Mouse (Mus musculus) G1E (cell line): ENCODE data around the gene Synrg. TPM values are rescaled to one million over a fixed set of nuclear protein-coding genes. Genes with fewer than 3 reads are reported as not detected.

Experiments
- ATAC-seq: 2 replicates; pipeline ENCODE4 v1.8.0; 2016; ENCODE audit warnings: mild to moderate bottlenecking; ENCODE audit not compliant: insufficient number of reproducible peaks, poor library complexity, low FRiP score, severe bottlenecking; ENCODE audit errors: extremely low read depth
- DNase-seq: peaks from one replicate; pipeline ENCODE4 v3.0.0; 2012; ENCODE audit warnings: low spot score
- H3K27me3 ChIP-seq: 2 replicates; pipeline ENCODE4 v1.6.1; 2012; ENCODE audit warnings: mild to moderate bottlenecking, low read length, inconsistent platforms; ENCODE audit not compliant: insufficient read depth
- H3K36me3 ChIP-seq: replicated peaks from 2 replicates; pipeline ENCODE3; 2012; ENCODE audit warnings: mild to moderate bottlenecking, inconsistent platforms
- H3K4me1 ChIP-seq: 2 replicates; pipeline ENCODE4 v1.6.1; 2012; ENCODE audit warnings: low read depth, low read length, inconsistent platforms, mixed read lengths; ENCODE audit not compliant: insufficient read depth
- H3K4me3 ChIP-seq: 2 replicates; pipeline ENCODE4 v1.5.1; 2012; ENCODE audit warnings: low read depth, mild to moderate bottlenecking, inconsistent platforms, low read length, moderate library complexity, mixed read lengths
- H3K9me3 ChIP-seq: replicated peaks from 2 replicates; pipeline ENCODE4 v1.6.1; 2012; ENCODE audit warnings: inconsistent platforms
- CTCF ChIP-seq: IDR thresholded peaks from 2 replicates; pipeline ENCODE4 v1.5.1; 2012; ENCODE audit warnings: low read depth, low read length, inconsistent platforms, mixed read lengths
- GATA1 ChIP-seq: IDR thresholded peaks from 2 replicates; pipeline ENCODE4 v1.6.1; 2012; ENCODE audit warnings: borderline replicate concordance, low read length, inconsistent platforms, mixed read lengths
- GATA2 ChIP-seq: IDR thresholded peaks from 2 replicates; pipeline ENCODE4 v1.6.1; 2012; ENCODE audit warnings: low read depth, low read length, inconsistent platforms, borderline replicate concordance
- POLR2AphosphoS5 ChIP-seq: IDR thresholded peaks from 2 replicates; pipeline ENCODE4 v1.6.1; 2012; ENCODE audit warnings: low read depth, low read length, inconsistent platforms; ENCODE audit not compliant: insufficient replicate concordance
- TAL1 ChIP-seq: conservative IDR thresholded peaks from 2 replicates; pipeline ENCODE4 v1.6.1; 2012; ENCODE audit warnings: low read depth, low read length, inconsistent platforms, mixed read lengths
- polyA plus RNA-seq: library from polyadenylated mRNA; stranded (reverse); fragments of >175 nt; gene quantifications from 2 replicates; pipeline ENCODE4 v1.2.3, GENCODE M21; 2012
- total RNA-seq, 2 experiments: library from RNA; stranded (forward) in 1 of 2; stranded (reverse) in 1 of 2; fragments of 200-1000 nt in 1 of 2; fragments of >200 nt in 1 of 2; fragmentation: Nextera tagmentation in 1 of 2; gene quantifications; 2 replicates each; pipeline ENCODE4 v1.2.3; 2014 to 2017

The Synrg gene
- total RNA-seq (2014; fragmentation: Nextera tagmentation) (41.7 and 41.9 TPM in 2 replicates), total RNA-seq (2017) (14.5 and 17.4 TPM in 2 replicates), polyA plus RNA-seq (4.2 and 10.7 TPM in 2 replicates)

- Histone ChIP-seq H3K4me1 (peaks cover 47% of the 10 kb centered on the region), H3K4me3 (peak within 1 kb of the TSS; percentile 77), H3K9me3 (no peaks in the 10 kb centered on the region), H3K27me3 (no peaks in the 10 kb centered on the region), H3K36me3 (peaks cover 58% of the 10 kb centered on the region)
- TF ChIP-seq TAL1 (no peak), POLR2AphosphoS5 (no peak), CTCF (no peak), GATA2 (no peak), GATA1 (no peak)
- ATAC-seq (peak; percentile 71), DNase-seq (peak; percentile 93)
Measured at GRCm38 (mm10) chr11:83963991-83964921, at the start of gene Synrg. Gene Synrg (plus strand): TSS chr11:83964428.

- Histone ChIP-seq H3K4me1 (peaks cover 4% of the 10 kb centered on the region; the same call in 1 of the 2 replicates), H3K36me3 (no peaks in the 10 kb centered on the region), H3K4me3 (no peak overlapping the region), H3K9me3 (no peaks in the 10 kb centered on the region), H3K27me3 (peaks cover 47% of the 10 kb centered on the region)
- TF ChIP-seq POLR2AphosphoS5 (no peak), GATA1 (no peak), GATA2 (no peak)
- no peak for DNase-seq
- no peak for ATAC-seq
Measured at GRCm38 (mm10) chr11:83914501-83914900, 49.7 kb upstream of the Synrg start.

- Histone ChIP-seq H3K36me3 (no peaks in the 10 kb centered on the region), H3K4me3 (no peak overlapping the region), H3K27me3 (peaks cover 39% of the 10 kb centered on the region), H3K4me1 (no peaks in the 10 kb centered on the region), H3K9me3 (no peaks in the 10 kb centered on the region)
- DNase-seq (no peak), ATAC-seq (no peak)
- no peak for TF ChIP-seq GATA1
- TF ChIP-seq GATA2, result no peak
- no peak for TF ChIP-seq TAL1
- TF ChIP-seq CTCF, result no peak
- no peak for TF ChIP-seq POLR2AphosphoS5
Measured at GRCm38 (mm10) chr11:83922600-83922999, 41.6 kb upstream of the Synrg start.

GRCm38 (mm10) chr11:83927097-83927496 lies 37.1 kb upstream of the Synrg start:
- H3K4me3 ChIP-seq, result no peak overlapping the region
- H3K36me3 ChIP-seq, result no peaks in the 10 kb centered on the region
- peak; percentile 56 for TF ChIP-seq CTCF
- no peak for TF ChIP-seq GATA1
- no peaks in the 10 kb centered on the region for H3K9me3 ChIP-seq
- no peaks in the 10 kb centered on the region for H3K4me1 ChIP-seq
- H3K27me3 ChIP-seq, result peaks cover 30% of the 10 kb centered on the region
- DNase-seq (no peak), ATAC-seq (no peak)

- H3K4me3 ChIP-seq, result no peak overlapping the region
- peaks cover 28% of the 10 kb centered on the region for H3K27me3 ChIP-seq
- ATAC-seq, result no peak
- H3K4me1 ChIP-seq, result no peaks in the 10 kb centered on the region
- no peaks in the 10 kb centered on the region for H3K36me3 ChIP-seq
- DNase-seq, result no peak
- H3K9me3 ChIP-seq, result no peaks in the 10 kb centered on the region
- TF ChIP-seq GATA1 (no peak), CTCF (no peak), GATA2 (no peak), POLR2AphosphoS5 (no peak), TAL1 (no peak)
Measured at GRCm38 (mm10) chr11:83932506-83933106, 31.6 kb upstream of the Synrg start.

GRCm38 (mm10) chr11:83933376-83933775 lies 30.9 kb upstream of the Synrg start:
- no peak for TF ChIP-seq POLR2AphosphoS5
- no peak for TF ChIP-seq GATA1
- TF ChIP-seq TAL1, result no peak
- TF ChIP-seq CTCF, result no peak
- TF ChIP-seq GATA2, result no peak
- Histone ChIP-seq H3K9me3 (no peaks in the 10 kb centered on the region), H3K27me3 (peaks cover 25% of the 10 kb centered on the region), H3K4me1 (no peaks in the 10 kb centered on the region), H3K4me3 (no peak overlapping the region), H3K36me3 (no peaks in the 10 kb centered on the region)
- DNase-seq (no peak), ATAC-seq (no peak)
